Mouse (Mus musculus) fat pad, adult 2 months (tissue): ENCODE data around the gene Ttc34.
A peak's percentile ranks its signal among the peaks of the same experiment; 100 is the strongest.

Source experiments
- DNase-seq: peaks from one replicate; pipeline ENCODE4 v3.0.0-alpha.2; 2011; ENCODE audit warnings: low read depth, low spot score; ENCODE audit errors: extremely low read depth

The Ttc34 gene

GRCm38 (mm10) chr4:154890887-154891286 lies 53.6 kb downstream of the Ttc34 start:
- no peak for DNase-seq

GRCm38 (mm10) chr4:154895549-154895948 lies 58.3 kb downstream of the Ttc34 start:
- no peak for DNase-seq

GRCm38 (mm10) chr4:154897676-154898465 lies 60.6 kb downstream of the Ttc34 start:
- DNase-seq = no peak

GRCm38 (mm10) chr4:154898506-154899446 lies 61.5 kb downstream of the Ttc34 start, which contains the start of gene Fam213b:
Fam213b (minus strand) TSS chr4:154899135.
- DNase-seq = peak; percentile 64

GRCm38 (mm10) chr4:154902371-154902770 lies 65.1 kb downstream of the Ttc34 start:
- DNase-seq = no peak

GRCm38 (mm10) chr4:154904185-154905071 lies 67.2 kb downstream of the Ttc34 start:
- DNase-seq = peak; percentile 59

GRCm38 (mm10) chr4:154907833-154908232 lies 70.6 kb downstream of the Ttc34 start:
- no peak for DNase-seq

GRCm38 (mm10) chr4:154908490-154908889 lies 71.2 kb downstream of the Ttc34 start:
- no peak for DNase-seq

- DNase-seq = no peak
Observed at GRCm38 (mm10) chr4:154910606-154911522, 73.6 kb downstream of the Ttc34 start.

- DNase-seq = no peak
Observed at GRCm38 (mm10) chr4:154911644-154912043, 74.4 kb downstream of the Ttc34 start.

- DNase-seq = no peak
Observed at GRCm38 (mm10) chr4:154913845-154914244, 76.6 kb downstream of the Ttc34 start.

- no peak for DNase-seq
Observed at GRCm38 (mm10) chr4:154914252-154914651, 77.0 kb downstream of the Ttc34 start.

- no peak for DNase-seq
Observed at GRCm38 (mm10) chr4:154914707-154915106, 77.4 kb downstream of the Ttc34 start.

- DNase-seq = no peak
Observed at GRCm38 (mm10) chr4:154915286-154915685, 78.0 kb downstream of the Ttc34 start.

GRCm38 (mm10) chr4:154916662-154917061 lies 79.4 kb downstream of the Ttc34 start:
- DNase-seq = no peak
